Mouse (Mus musculus) CH12.LX (cell line): ENCODE results near the gene Col1a2. TPM values are rescaled to one million over a fixed set of nuclear protein-coding genes. Genes with fewer than 3 reads are reported as not detected.

Experiments
- DNase-seq: peaks from one replicate; pipeline ENCODE4 v3.0.0-alpha.2; 2013; ENCODE audit errors: extremely low read depth
- H3K27ac ChIP-seq: 2 replicates; pipeline ENCODE4 v1.5.1; 2012; ENCODE audit warnings: low read depth, mild to moderate bottlenecking, control low read depth, moderate library complexity; ENCODE audit not compliant: insufficient read depth
- H3K27me3 ChIP-seq: replicated peaks from 2 replicates; pipeline ENCODE3; 2012; ENCODE audit warnings: inconsistent platforms
- H3K36me3 ChIP-seq, 2 experiments: replicated peaks in 1 of 2; 2 replicates each; pipeline versions ENCODE3 to v1.6.1; 2012; ENCODE audit warnings: inconsistent platforms in 1 of 2, low read length in 1 of 2, mild to moderate bottlenecking in 1 of 2, mixed read lengths in 1 of 2, moderate library complexity in 1 of 2; ENCODE audit not compliant: control insufficient read depth in 1 of 2, insufficient read depth in 1 of 2
- H3K4me1 ChIP-seq, 2 experiments: 2 replicates each; pipeline ENCODE4 v1.6.1; 2012; ENCODE audit warnings: inconsistent platforms in 1 of 2, moderate library complexity in 1 of 2; ENCODE audit not compliant: insufficient read depth in 2 of 2, control insufficient read depth in 1 of 2
- H3K4me2 ChIP-seq: 2 replicates; pipeline ENCODE4 v1.6.1; 2012; ENCODE audit warnings: low read depth, mild to moderate bottlenecking, control low read depth; ENCODE audit not compliant: poor library complexity, insufficient read depth, severe bottlenecking
- H3K4me3 ChIP-seq, 3 experiments: fragments of 150-350 bp in 1 of 3; sonication (generic) in 1 of 3; replicated peaks in 1 of 3; 2 replicates each; pipeline versions ENCODE3 to v1.5.1; 2011 to 2012; ENCODE audit warnings: low read depth in 2 of 3, low read length in 2 of 3, mild to moderate bottlenecking in 2 of 3, moderate library complexity in 2 of 3, control low read depth in 1 of 3, improper control_type of control experiment in 1 of 3, inconsistent platforms in 1 of 3, mixed read lengths in 1 of 3; ENCODE audit not compliant: poor library complexity in 1 of 3
- H3K79me2 ChIP-seq: replicated peaks from 2 replicates; pipeline ENCODE4 v1.6.1; 2012; ENCODE audit warnings: mild to moderate bottlenecking, moderate library complexity; ENCODE audit not compliant: control insufficient read depth, poor library complexity, insufficient read depth, severe bottlenecking; ENCODE audit errors: extremely low read depth
- H3K9ac ChIP-seq: 2 replicates; pipeline ENCODE4 v1.6.1; 2012; ENCODE audit warnings: low read depth, mild to moderate bottlenecking, control low read depth, moderate library complexity; ENCODE audit not compliant: insufficient read depth
- H3K9me3 ChIP-seq: replicated peaks from 2 replicates; pipeline ENCODE3; 2012; ENCODE audit warnings: low read length, inconsistent platforms, mixed read lengths
- BHLHE40 ChIP-seq: IDR thresholded peaks from 2 replicates; pipeline ENCODE4 v1.6.1; 2011; ENCODE audit warnings: mild to moderate bottlenecking, low read depth, low read length, improper control_type of control experiment
- CHD1 ChIP-seq: IDR thresholded peaks from 2 replicates; pipeline ENCODE4 v1.6.1; 2012; ENCODE audit warnings: low read depth, low read length, improper control_type of control experiment, inconsistent platforms
- CTCF ChIP-seq, 2 experiments: IDR thresholded peaks in 1 of 2; conservative IDR thresholded peaks in 1 of 2; 2 replicates each; pipeline ENCODE4 v1.5.1; 2011 to 2012; ENCODE audit warnings: low read depth in 2 of 2, low read length in 2 of 2, improper control_type of control experiment in 1 of 2, inconsistent platforms in 1 of 2, mild to moderate bottlenecking in 1 of 2, moderate library complexity in 1 of 2
- E2F4 ChIP-seq: IDR thresholded peaks from 2 replicates; pipeline ENCODE4 v1.6.1; 2011; ENCODE audit warnings: low read depth, low read length, improper control_type of control experiment; ENCODE audit not compliant: insufficient replicate concordance
- ELF1 ChIP-seq: IDR thresholded peaks from 2 replicates; pipeline ENCODE4 v1.6.1; 2014; ENCODE audit warnings: low read depth, mild to moderate bottlenecking, inconsistent platforms, low read length, improper control_type of control experiment
- EP300 ChIP-seq: IDR thresholded peaks from 2 replicates; pipeline ENCODE4 v1.6.1; 2011; ENCODE audit warnings: low read length, improper control_type of control experiment
- GABPA ChIP-seq: IDR thresholded peaks from 2 replicates; pipeline ENCODE4 v1.6.1; 2012; ENCODE audit warnings: low read depth, low read length, improper control_type of control experiment, inconsistent platforms; ENCODE audit not compliant: insufficient replicate concordance
- HCFC1 ChIP-seq: IDR thresholded peaks from 2 replicates; pipeline ENCODE4 v1.6.1; 2012; ENCODE audit warnings: low read depth, mild to moderate bottlenecking, inconsistent platforms, low read length, improper control_type of control experiment
- JUN ChIP-seq: IDR thresholded peaks from 2 replicates; pipeline ENCODE4 v1.6.1; 2011; ENCODE audit warnings: low read depth, mild to moderate bottlenecking, low read length, improper control_type of control experiment, moderate library complexity; ENCODE audit not compliant: insufficient read depth
- JUND ChIP-seq: conservative IDR thresholded peaks from 2 replicates; pipeline ENCODE4 v1.6.1; 2011; ENCODE audit warnings: low read depth, low read length, improper control_type of control experiment
- KAT2A ChIP-seq: IDR thresholded peaks from 2 replicates; pipeline ENCODE4 v1.6.1; 2012; ENCODE audit warnings: low read length, improper control_type of control experiment, inconsistent platforms; ENCODE audit not compliant: insufficient replicate concordance
- MAFK ChIP-seq: IDR thresholded peaks from 2 replicates; pipeline ENCODE4 v1.6.1; 2011; ENCODE audit warnings: low read length, improper control_type of control experiment; ENCODE audit not compliant: insufficient replicate concordance
- MAX ChIP-seq: IDR thresholded peaks from 2 replicates; pipeline ENCODE4 v1.6.1; 2011; ENCODE audit warnings: low read length, improper control_type of control experiment
- MAZ ChIP-seq: IDR thresholded peaks from 2 replicates; pipeline ENCODE4 v1.6.1; 2012; ENCODE audit warnings: low read depth, mild to moderate bottlenecking, inconsistent platforms, low read length, improper control_type of control experiment, moderate library complexity
- MEF2A ChIP-seq: IDR thresholded peaks from 2 replicates; pipeline ENCODE4 v1.6.1; 2014; ENCODE audit warnings: low read depth, mild to moderate bottlenecking, inconsistent platforms, low read length, improper control_type of control experiment, borderline replicate concordance
- MXI1 ChIP-seq: IDR thresholded peaks from 2 replicates; pipeline ENCODE4 v1.6.1; 2011; ENCODE audit warnings: mild to moderate bottlenecking, low read depth, low read length, improper control_type of control experiment
- POLR2A ChIP-seq: IDR thresholded peaks from 2 replicates; pipeline ENCODE4 v1.6.1; 2011; ENCODE audit warnings: low read depth, mild to moderate bottlenecking, improper control_type of control experiment, low read length
- POLR2AphosphoS2 ChIP-seq: IDR thresholded peaks from 2 replicates; pipeline ENCODE4 v1.6.1; 2011; ENCODE audit warnings: low read depth, low read length, improper control_type of control experiment
- RAD21 ChIP-seq: IDR thresholded peaks from 2 replicates; pipeline ENCODE4 v1.6.1; 2011; ENCODE audit warnings: low read depth, mild to moderate bottlenecking, low read length, improper control_type of control experiment, moderate library complexity
- SIN3A ChIP-seq: IDR thresholded peaks from 2 replicates; pipeline ENCODE4 v1.6.1; 2012; ENCODE audit warnings: low read length, improper control_type of control experiment, inconsistent platforms
- SMC3 ChIP-seq: IDR thresholded peaks from 2 replicates; pipeline ENCODE4 v1.6.1; 2011; ENCODE audit warnings: low read depth, low read length, improper control_type of control experiment
- TCF12 ChIP-seq: IDR thresholded peaks from 2 replicates; pipeline ENCODE4 v1.6.1; 2014; ENCODE audit warnings: low read depth, mild to moderate bottlenecking, inconsistent platforms, low read length, improper control_type of control experiment
- USF1 ChIP-seq: IDR thresholded peaks from 2 replicates; pipeline ENCODE4 v1.6.1; 2014; ENCODE audit warnings: low read depth, mild to moderate bottlenecking, inconsistent platforms, low read length, improper control_type of control experiment
- USF2 ChIP-seq: conservative IDR thresholded peaks from 2 replicates; pipeline ENCODE4 v1.6.1; 2011; ENCODE audit warnings: low read depth, low read length, improper control_type of control experiment
- ZMIZ1 ChIP-seq: IDR thresholded peaks from 2 replicates; pipeline ENCODE4 v1.6.1; 2012; ENCODE audit warnings: low read depth, mild to moderate bottlenecking, inconsistent platforms, low read length, improper control_type of control experiment
- ZNF384 ChIP-seq: IDR thresholded peaks from 2 replicates; pipeline ENCODE4 v1.6.1; 2012; ENCODE audit warnings: low read depth, low read length, improper control_type of control experiment, inconsistent platforms
- dilution Hi-C: fragments of 300-500 bp; cut with MboI; formaldehyde crosslinking; loops from 2 replicates; pipeline ENCODE4 v1.14.3; 2020; ENCODE audit warnings: low sequenced_read_pairs; ENCODE audit not compliant: extremely low pct_unique_long_range_greater_than_20kb, extremely low pct_ligation_motif_present
- in situ Hi-C: fragments of 300-500 bp; cut with MboI; formaldehyde crosslinking; loops from 3 replicates; pipeline ENCODE4 v1.14.3; 2019; ENCODE audit warnings: low sequenced_read_pairs, low pct_ligation_motif_present, low pct_unique_long_range_greater_than_20kb, mixed read lengths
- polyA plus RNA-seq: library from polyadenylated mRNA; unstranded; fragments of >175 nt; gene quantifications from 2 replicates; pipeline ENCODE4 v1.2.1, GENCODE M21; 2012; ENCODE audit warnings: low read depth; ENCODE audit not compliant: insufficient read length
- total RNA-seq, 2 experiments: library from RNA; depleted of rRNA; stranded (reverse); fragments of 300-350 nt in 1 of 2; fragments of >200 nt in 1 of 2; gene quantifications; 2 replicates each; pipeline ENCODE4 v1.2.3; 2012 to 2014

The Col1a2 gene
- total and polyA plus RNA-seq, 3 experiments: not detected

DNA sequence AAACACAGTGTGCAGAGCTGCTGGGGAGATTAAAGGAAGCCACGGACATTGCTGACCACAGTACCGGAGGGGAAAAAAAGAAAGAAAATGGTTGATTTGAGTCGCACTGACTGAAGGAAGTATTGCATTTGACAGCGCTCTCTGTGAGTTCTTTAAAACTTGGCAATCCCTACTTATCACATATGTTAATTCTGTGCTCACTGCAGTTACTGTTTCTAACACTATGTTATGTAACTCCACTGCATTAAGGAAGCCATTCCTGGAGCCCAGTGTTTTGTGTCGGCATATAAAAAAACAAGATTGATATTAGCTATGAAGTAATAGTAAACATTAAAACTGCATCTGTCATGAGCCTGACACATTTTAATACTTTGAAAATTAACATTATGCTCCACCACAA lies 73.1 kb downstream of the Col1a2 start:
- no peak overlapping the region for H3K4me3 ChIP-seq
- H3K79me2 ChIP-seq: no peaks in the 10 kb centered on the region
- in situ Hi-C loops: no loop called here
- no peaks in the 10 kb centered on the region for H3K27me3 ChIP-seq
- dilution Hi-C loops: no loop called here
- TF ChIP-seq SIN3A: no peak
- no peak for TF ChIP-seq MXI1
- TF ChIP-seq JUND: no peak
- TF ChIP-seq MAX: no peak
- no peak for TF ChIP-seq MEF2A
- no peak for TF ChIP-seq ELF1
- TF ChIP-seq CHD1: no peak
- TF ChIP-seq KAT2A: no peak
- no peak for TF ChIP-seq E2F4
- TF ChIP-seq RAD21: no peak
- no peak for TF ChIP-seq TCF12
- no peak for TF ChIP-seq GABPA
- no peak for DNase-seq
- H3K4me2 ChIP-seq: no peak overlapping the region
- no peak overlapping the region for H3K9ac ChIP-seq
- no peaks in the 10 kb centered on the region for H3K36me3 ChIP-seq
- no peak overlapping the region for H3K27ac ChIP-seq
- no peaks in the 10 kb centered on the region for H3K9me3 ChIP-seq
- no peaks in the 10 kb centered on the region for H3K4me1 ChIP-seq

DNA sequence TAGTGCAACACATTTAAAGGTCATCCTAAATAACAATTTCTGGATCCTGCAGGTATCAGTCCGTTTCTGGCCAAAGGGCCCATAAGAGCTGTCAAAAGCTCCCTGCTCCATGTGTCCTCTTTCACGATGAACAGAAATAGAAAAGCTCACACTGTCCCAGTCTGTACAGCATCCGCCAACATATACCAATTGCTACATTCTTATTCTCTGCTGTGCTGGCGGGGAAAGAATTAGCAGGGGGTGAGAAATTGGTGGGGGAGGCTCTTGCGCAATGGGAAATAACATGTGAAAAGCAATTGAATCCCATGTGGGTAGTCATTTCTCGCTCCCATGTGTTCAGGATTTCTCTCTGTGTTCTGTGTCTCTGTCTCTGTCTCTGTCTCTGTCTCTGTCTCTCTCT lies 73.7 kb downstream of the Col1a2 start:
- Histone ChIP-seq H3K4me2 (no peak overlapping the region), H3K9ac (no peak overlapping the region), H3K4me3 (no peak overlapping the region), H3K9me3 (no peaks in the 10 kb centered on the region), H3K27ac (no peak overlapping the region), H3K79me2 (no peaks in the 10 kb centered on the region), H3K4me1 (no peaks in the 10 kb centered on the region), H3K27me3 (no peaks in the 10 kb centered on the region), H3K36me3 (no peaks in the 10 kb centered on the region)
- dilution Hi-C loops: no loop called here
- DNase-seq: no peak
- in situ Hi-C loops: no loop called here
- TF ChIP-seq MAZ (no peak), JUND (no peak), POLR2A (no peak), BHLHE40 (no peak), SMC3 (no peak), SIN3A (no peak), MAFK (no peak), USF2 (no peak), EP300 (no peak), RAD21 (no peak), JUN (no peak), POLR2AphosphoS2 (no peak), ZNF384 (no peak), HCFC1 (no peak), USF1 (no peak), MXI1 (no peak), CTCF (conservative IDR thresholded peaks at IDR 0.05 in 1 of 2, IDR thresholded peaks at IDR 0.05 in 1 of 2; ENCODE audit: low read depth in 2 of 2, low read length in 2 of 2) (no peak), ZMIZ1 (no peak), MAX (no peak)
- TF ChIP-seq, all 38 proteins: peak for 0
